Mouse (Mus musculus): ENCODE measurements around the gene 2310061I04Rik.

The 2310061I04Rik gene

GRCm38 (mm10) chr17:35879245-35880057, 17.8 kb downstream of the 2310061I04Rik start, which contains the start of gene Dhx16:
Gene Dhx16 (plus strand): TSS chr17:35879819.
- in situ Hi-C loops (cut with MboI; ENCODE audit: low pct_unique_long_range_greater_than_20kb in 1 of 2, low sequenced_read_pairs in 2 of 2, unreplicated experiment in 1 of 2): no loop called here

- in situ Hi-C loops (cut with MboI; ENCODE audit: low pct_unique_long_range_greater_than_20kb in 1 of 2, low sequenced_read_pairs in 2 of 2, unreplicated experiment in 1 of 2): loop anchor here in 1 of 2 experiments (5.0 kb wide), 1 partner anchor 47 kb away; no protein-coding TSS in a partner anchor
These were observed 22.5 kb downstream of the 2310061I04Rik start for GRCm38 (mm10) chr17:35874721-35875120.

GRCm38 (mm10) chr17:35873774-35874519, 23.3 kb downstream of the 2310061I04Rik start:
- in situ Hi-C loops (cut with MboI; ENCODE audit: low pct_unique_long_range_greater_than_20kb in 1 of 2, low sequenced_read_pairs in 2 of 2, unreplicated experiment in 1 of 2): loop anchor here in 1 of 2 experiments (5.0 kb wide), 1 partner anchor 47 kb away; no protein-coding TSS in a partner anchor

GRCm38 (mm10) chr17:35870884-35871696, 26.1 kb downstream of the 2310061I04Rik start:
- in situ Hi-C loops (cut with MboI; ENCODE audit: low pct_unique_long_range_greater_than_20kb in 1 of 2, low sequenced_read_pairs in 2 of 2, unreplicated experiment in 1 of 2): loop anchor here in 1 of 2 experiments (5.0 kb wide), 1 partner anchor 44 kb away; no protein-coding TSS in a partner anchor

- in situ Hi-C loops (cut with MboI; ENCODE audit: low pct_unique_long_range_greater_than_20kb in 1 of 2, low sequenced_read_pairs in 2 of 2, unreplicated experiment in 1 of 2): loop anchor here in 1 of 2 experiments (5.0 kb wide), 1 partner anchor 43 kb away; no protein-coding TSS in a partner anchor
These were observed 26.9 kb downstream of the 2310061I04Rik start for GRCm38 (mm10) chr17:35870151-35870883.

GRCm38 (mm10) chr17:35869346-35870067, 27.7 kb downstream of the 2310061I04Rik start:
- in situ Hi-C loops (cut with MboI; ENCODE audit: low pct_unique_long_range_greater_than_20kb in 1 of 2, low sequenced_read_pairs in 2 of 2, unreplicated experiment in 1 of 2): loop anchor here (5.0 kb wide), 1 partner anchor 42 kb away; no protein-coding TSS in a partner anchor

GRCm38 (mm10) chr17:35868961-35869345, 28.3 kb downstream of the 2310061I04Rik start:
- in situ Hi-C loops (cut with MboI; ENCODE audit: low pct_unique_long_range_greater_than_20kb in 1 of 2, low sequenced_read_pairs in 2 of 2, unreplicated experiment in 1 of 2): loop anchor here in 1 of 2 experiments (5.0 kb wide), 1 partner anchor 42 kb away; no protein-coding TSS in a partner anchor

- in situ Hi-C loops (cut with MboI; ENCODE audit: low pct_unique_long_range_greater_than_20kb in 1 of 2, low sequenced_read_pairs in 2 of 2, unreplicated experiment in 1 of 2): loop anchor here in 1 of 2 experiments (5.0 kb wide), 1 partner anchor 41 kb away; no protein-coding TSS in a partner anchor
These were observed 28.9 kb downstream of the 2310061I04Rik start for GRCm38 (mm10) chr17:35868165-35868820.

GRCm38 (mm10) chr17:35866911-35867890, 30.0 kb downstream of the 2310061I04Rik start:
- in situ Hi-C loops (cut with MboI; ENCODE audit: low pct_unique_long_range_greater_than_20kb in 1 of 2, low sequenced_read_pairs in 2 of 2, unreplicated experiment in 1 of 2): loop anchor here in 1 of 2 experiments (5.0 kb wide), 1 partner anchor 40 kb away; no protein-coding TSS in a partner anchor

GRCm38 (mm10) chr17:35866281-35866831, 30.9 kb downstream of the 2310061I04Rik start:
- in situ Hi-C loops (cut with MboI; ENCODE audit: low pct_unique_long_range_greater_than_20kb in 1 of 2, low sequenced_read_pairs in 2 of 2, unreplicated experiment in 1 of 2): loop anchor here in 1 of 2 experiments (5.0 kb wide), 1 partner anchor 39 kb away; no protein-coding TSS in a partner anchor

GRCm38 (mm10) chr17:35865481-35866280, 31.6 kb downstream of the 2310061I04Rik start, which contains the start of gene Ppp1r18:
Gene Ppp1r18 (plus strand): TSS chr17:35865593.
- in situ Hi-C loops (cut with MboI; ENCODE audit: low pct_unique_long_range_greater_than_20kb in 1 of 2, low sequenced_read_pairs in 2 of 2, unreplicated experiment in 1 of 2): loop anchor here in 1 of 2 experiments (5.0 kb wide), 1 partner anchor 38 kb away; no protein-coding TSS in a partner anchor

GRCm38 (mm10) chr17:35864832-35865353, 32.3 kb downstream of the 2310061I04Rik start:
- in situ Hi-C loops (cut with MboI; ENCODE audit: low pct_unique_long_range_greater_than_20kb in 1 of 2, low sequenced_read_pairs in 2 of 2, unreplicated experiment in 1 of 2): loop anchor here in 1 of 2 experiments (5.0 kb wide), 1 partner anchor 38 kb away; no protein-coding TSS in a partner anchor

- in situ Hi-C loops (cut with MboI; ENCODE audit: low pct_unique_long_range_greater_than_20kb in 1 of 2, low sequenced_read_pairs in 2 of 2, unreplicated experiment in 1 of 2): no loop called here
These were observed 35.9 kb downstream of the 2310061I04Rik start, which contains the start of gene Nrm for GRCm38 (mm10) chr17:35861198-35861857. Gene Nrm (plus strand): TSS chr17:35861318.

Data from mouse embryonic stem cell (cell line).